Mouse (Mus musculus) embryonic facial prominence, embryonic 10.5 days (tissue): ENCODE data around the gene Sept4. TPM values are rescaled to one million over a fixed set of nuclear protein-coding genes. Genes with fewer than 3 reads are reported as not detected.

Experiments used
- DNase-seq: peaks from one replicate; pipeline ENCODE4 v3.0.0-alpha.2; 2017; ENCODE audit warnings: low spot score
- H3K27ac ChIP-seq: fragments of 300-500 bp; sonication (generic); replicated peaks from 2 replicates; pipeline ENCODE4 v1.5.1; 2016; ENCODE audit warnings: mild to moderate bottlenecking
- H3K27me3 ChIP-seq: fragments of 300-500 bp; sonication (generic); replicated peaks from 2 replicates; pipeline ENCODE4 v1.6.1; 2016; ENCODE audit warnings: low read depth, mild to moderate bottlenecking; ENCODE audit not compliant: poor library complexity, severe bottlenecking
- H3K36me3 ChIP-seq: fragments of 300-500 bp; sonication (generic); replicated peaks from 2 replicates; pipeline ENCODE4 v1.6.1; 2016; ENCODE audit warnings: mild to moderate bottlenecking, moderate library complexity
- H3K4me1 ChIP-seq: fragments of 300-500 bp; sonication (generic); 2 replicates; pipeline ENCODE4 v1.6.1; 2016
- H3K4me3 ChIP-seq: fragments of 300-500 bp; sonication (generic); 2 replicates; pipeline ENCODE4 v1.5.1; 2016; ENCODE audit warnings: mild to moderate bottlenecking, moderate library complexity
- H3K9me3 ChIP-seq: fragments of 300-500 bp; sonication (generic); 2 replicates; pipeline ENCODE4 v1.6.1; 2016; ENCODE audit warnings: mild to moderate bottlenecking
- WGBS: fragments of 180-500 bp; shearing (Covaris S2); methylation state at CpG from one replicate; pipeline ENCODE4 v1.1.7; 2016; 5-methylcytosine and 5-hydroxymethylcytosine counted together
- polyA plus RNA-seq: library from polyadenylated mRNA; unstranded; fragments of >200 nt; fragmentation: Nextera tagmentation; extraction: Ambion mirVana; gene quantifications from 2 replicates; pipeline ENCODE4 v1.2.1, GENCODE M21; 2016

The Sept4 gene
- polyA plus RNA-seq, result 4.1 and 6.1 TPM in 2 replicates

DNA sequence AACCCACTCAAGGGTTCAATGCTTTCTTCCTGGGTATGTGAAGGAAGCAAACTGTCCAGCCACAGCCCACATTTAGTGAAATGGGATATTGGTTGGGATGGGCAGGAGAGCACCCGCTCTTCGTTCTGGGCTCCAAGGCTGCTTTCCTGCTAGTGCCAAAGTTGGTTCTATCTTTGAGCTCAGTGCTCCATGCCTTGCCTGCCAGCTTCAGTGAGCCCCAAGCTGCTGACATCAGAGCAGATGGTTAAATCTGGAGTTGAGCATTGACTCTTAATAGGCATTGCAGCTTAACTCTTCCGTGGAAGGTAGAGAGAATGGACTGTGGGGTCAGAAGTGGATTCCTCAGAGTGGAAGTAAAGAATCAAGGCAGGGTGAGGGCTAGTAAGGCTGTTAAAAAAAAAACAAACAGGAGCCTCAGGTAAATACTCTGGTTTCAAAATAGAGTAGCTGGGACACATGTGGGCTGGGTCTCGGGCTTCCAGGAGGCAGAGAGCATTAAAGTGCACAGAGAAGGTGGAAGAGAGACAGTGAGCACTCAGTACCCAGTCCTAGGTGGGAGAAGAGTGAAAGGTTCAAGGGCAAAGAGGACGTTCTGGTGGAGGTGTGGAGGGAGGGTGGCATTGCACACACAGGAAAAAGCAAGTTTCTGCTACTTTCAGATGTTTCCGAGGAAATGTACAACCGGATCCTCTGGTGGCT lies at the start of gene Sept4:
Gene Sept4 (plus strand): TSS at position 649 of the 699 bp plus-strand sequence.
- H3K36me3 ChIP-seq, result no peaks in the 10 kb centered on the region
- H3K27ac ChIP-seq, result no peak within 1 kb of the TSS
- H3K4me3 ChIP-seq, result no peak within 1 kb of the TSS
- H3K9me3 ChIP-seq, result no peaks in the 10 kb centered on the region
- H3K27me3 ChIP-seq, result no peaks in the 10 kb centered on the region
- 84% methylated on average over 7 of the region's 7 CpGs for WGBS
- DNase-seq, result no peak
- peaks cover 25% of the 10 kb centered on the region for H3K4me1 ChIP-seq

DNA sequence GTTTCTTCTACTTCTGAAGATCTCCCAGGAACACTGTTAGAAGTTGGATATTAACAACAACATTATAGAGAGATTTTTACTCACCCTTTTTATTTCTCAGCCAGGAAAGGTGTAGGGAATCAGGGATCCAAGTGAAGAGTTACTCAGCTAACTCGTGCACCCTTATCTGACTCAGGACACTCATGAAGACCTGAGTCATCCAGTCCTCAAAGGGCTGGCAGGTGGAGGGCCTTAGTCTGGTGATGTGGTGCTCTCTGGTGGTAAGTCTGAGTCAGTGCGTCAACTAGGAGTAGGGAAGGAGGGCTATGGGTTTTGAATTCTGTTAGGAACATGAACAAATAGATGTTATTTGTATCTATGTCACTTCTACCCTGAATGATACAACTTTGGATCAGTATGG lies 49.4 kb upstream of the Sept4 start:
- H3K27me3 ChIP-seq, result no peaks in the 10 kb centered on the region
- no peak overlapping the region for H3K27ac ChIP-seq
- no peaks in the 10 kb centered on the region for H3K36me3 ChIP-seq
- DNase-seq, result peak; percentile 43
- H3K4me3 ChIP-seq, result no peak overlapping the region
- WGBS, result 8% methylated on average over 2 of the region's 2 CpGs
- peaks cover 15% of the 10 kb centered on the region for H3K4me1 ChIP-seq
- H3K9me3 ChIP-seq, result no peaks in the 10 kb centered on the region

DNA sequence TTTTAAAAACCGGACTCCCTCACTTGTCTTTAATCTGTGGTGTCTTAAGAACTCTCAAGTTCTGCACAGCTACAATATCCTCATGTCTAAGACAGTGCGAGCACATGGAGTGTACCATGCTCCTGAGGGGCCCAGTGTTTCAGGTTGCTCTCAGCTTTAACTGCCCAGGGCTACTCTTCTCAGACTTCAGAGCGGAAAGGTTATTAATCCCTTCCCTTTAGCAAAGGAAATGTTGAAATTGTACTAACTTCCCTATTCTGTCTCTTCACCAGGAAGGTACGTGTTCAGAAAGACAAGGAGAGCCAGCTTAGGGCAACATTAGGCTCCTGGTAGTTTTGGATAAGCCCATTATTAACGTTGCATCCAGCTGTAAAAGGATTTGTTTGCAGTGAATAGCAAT lies 45.2 kb upstream of the Sept4 start:
- no peaks in the 10 kb centered on the region for H3K36me3 ChIP-seq
- H3K27me3 ChIP-seq, result no peaks in the 10 kb centered on the region
- DNase-seq, result no peak
- H3K27ac ChIP-seq, result no peak overlapping the region
- peaks cover 20% of the 10 kb centered on the region for H3K4me1 ChIP-seq
- WGBS, result 72% methylated on average over 5 of the region's 5 CpGs
- H3K4me3 ChIP-seq, result no peak overlapping the region
- no peaks in the 10 kb centered on the region for H3K9me3 ChIP-seq

DNA sequence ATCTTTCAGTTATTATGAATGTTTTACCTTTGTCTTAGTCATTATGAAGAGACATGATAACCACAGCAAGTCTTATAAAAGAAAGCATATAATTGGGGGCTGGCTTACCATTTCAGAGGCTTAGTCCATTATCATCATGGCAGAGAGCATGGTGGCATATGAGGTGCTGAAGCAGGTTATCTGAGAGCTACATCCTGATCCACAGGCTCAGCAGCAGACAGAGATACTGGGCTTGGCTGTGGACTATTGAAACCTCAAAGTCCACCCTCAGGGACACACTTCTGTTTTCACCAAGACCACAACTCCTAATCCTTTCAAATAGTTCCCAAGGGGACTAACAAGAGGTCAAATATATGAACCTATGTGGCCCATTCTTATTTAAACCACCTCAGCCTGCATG lies 44.7 kb upstream of the Sept4 start:
- no peaks in the 10 kb centered on the region for H3K27me3 ChIP-seq
- H3K4me1 ChIP-seq, result peaks cover 20% of the 10 kb centered on the region
- H3K36me3 ChIP-seq, result no peaks in the 10 kb centered on the region

DNA sequence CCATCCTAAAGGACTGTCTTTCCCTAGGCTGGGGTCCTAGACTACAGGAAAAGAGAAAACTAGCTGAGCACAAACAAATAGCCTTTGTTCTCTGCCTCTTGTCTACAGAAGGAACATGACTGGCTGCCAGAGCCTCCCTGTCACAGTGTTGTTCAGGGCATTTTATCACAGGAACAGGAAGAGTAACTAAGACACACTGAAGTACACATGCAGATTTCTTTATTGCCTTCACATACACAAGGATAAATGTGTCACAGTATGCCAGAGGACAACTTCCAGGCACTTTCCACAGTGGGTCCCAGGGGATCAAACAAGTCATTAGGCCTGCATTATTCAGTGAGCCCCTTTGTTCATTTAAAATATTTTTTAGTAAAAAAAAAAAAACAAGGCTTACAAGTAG lies 43.9 kb upstream of the Sept4 start:
- DNase-seq, result no peak
- Histone ChIP-seq H3K27ac (no peak overlapping the region), H3K27me3 (no peaks in the 10 kb centered on the region), H3K36me3 (no peaks in the 10 kb centered on the region), H3K9me3 (no peaks in the 10 kb centered on the region), H3K4me3 (no peak overlapping the region), H3K4me1 (peaks cover 20% of the 10 kb centered on the region)

More for the DNA sequence above, 44.7 kb upstream of the Sept4 start:
- Histone ChIP-seq H3K9me3 (no peaks in the 10 kb centered on the region), H3K4me3 (no peak overlapping the region), H3K27ac (no peak overlapping the region)
- DNase-seq, result no peak

DNA sequence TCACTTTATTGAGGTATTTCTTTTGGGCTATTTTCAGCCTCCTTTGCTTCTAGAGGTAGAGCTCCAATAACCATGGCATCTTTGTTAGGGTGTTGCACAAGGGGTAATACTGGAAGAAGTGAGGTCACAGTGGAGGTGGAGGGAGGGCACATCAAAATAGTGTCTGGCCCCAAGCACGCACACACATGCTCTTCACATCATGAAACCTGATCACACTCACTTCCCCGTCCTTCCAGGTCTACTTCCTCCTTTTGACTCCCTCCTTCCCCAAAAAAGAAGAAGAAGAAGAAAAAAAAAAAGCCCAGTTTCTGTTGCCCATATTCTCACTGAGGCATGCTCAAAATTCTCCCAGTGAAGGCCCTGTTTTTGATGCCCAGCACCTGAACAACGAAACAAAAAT lies 41.3 kb upstream of the Sept4 start:
- Histone ChIP-seq H3K36me3 (no peaks in the 10 kb centered on the region), H3K27ac (no peak overlapping the region), H3K27me3 (no peaks in the 10 kb centered on the region), H3K9me3 (no peaks in the 10 kb centered on the region), H3K4me1 (peaks cover 9% of the 10 kb centered on the region), H3K4me3 (no peak overlapping the region)
- 60% methylated on average over 3 of the region's 3 CpGs for WGBS
- DNase-seq, result no peak

DNA sequence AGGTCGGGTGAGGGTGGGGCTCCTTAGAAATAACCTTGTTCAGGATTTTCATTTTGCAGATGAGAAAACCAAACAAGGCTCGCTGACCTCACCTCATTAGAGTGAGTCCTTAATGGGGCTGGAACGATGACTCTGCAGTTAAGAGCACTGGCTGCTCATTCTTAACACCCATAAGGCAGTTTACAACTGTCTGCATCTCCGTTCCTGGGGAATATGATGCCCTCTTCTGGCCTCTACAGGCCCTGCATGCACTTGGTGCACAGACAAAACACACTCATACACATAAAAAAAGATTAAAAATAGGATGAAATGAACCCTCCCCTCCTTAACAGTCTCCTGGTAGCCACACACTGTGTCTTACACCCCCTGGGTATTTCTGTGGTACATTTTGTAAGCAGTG lies 40.7 kb upstream of the Sept4 start:
- no peaks in the 10 kb centered on the region for H3K36me3 ChIP-seq
- 58% methylated on average over 4 of the region's 4 CpGs for WGBS
- peaks cover 9% of the 10 kb centered on the region for H3K4me1 ChIP-seq
- no peak for DNase-seq
- no peaks in the 10 kb centered on the region for H3K9me3 ChIP-seq
- no peak overlapping the region for H3K27ac ChIP-seq
- no peaks in the 10 kb centered on the region for H3K27me3 ChIP-seq
- H3K4me3 ChIP-seq, result no peak overlapping the region

DNA sequence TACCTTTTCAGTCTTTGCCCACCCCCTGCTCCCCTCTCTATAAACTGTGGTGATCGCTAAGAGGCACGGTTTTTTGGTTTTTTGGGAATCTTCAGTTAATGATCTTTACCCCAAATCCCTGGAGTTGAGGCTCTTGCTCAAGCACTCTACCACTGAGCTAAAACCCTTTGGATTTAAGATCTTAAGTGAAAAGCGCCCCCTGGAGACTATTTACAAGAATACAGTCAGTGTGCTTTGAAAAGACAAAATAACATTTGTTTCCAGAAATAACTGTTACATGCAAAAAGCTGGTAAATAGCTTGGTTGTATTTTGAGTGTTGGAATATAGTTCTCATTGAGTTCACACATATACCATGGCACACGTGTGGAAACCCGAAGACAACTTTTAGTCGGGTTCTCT lies 37.0 kb upstream of the Sept4 start:
- DNase-seq, result no peak
- 54% methylated on average over 6 of the region's 6 CpGs for WGBS

DNA sequence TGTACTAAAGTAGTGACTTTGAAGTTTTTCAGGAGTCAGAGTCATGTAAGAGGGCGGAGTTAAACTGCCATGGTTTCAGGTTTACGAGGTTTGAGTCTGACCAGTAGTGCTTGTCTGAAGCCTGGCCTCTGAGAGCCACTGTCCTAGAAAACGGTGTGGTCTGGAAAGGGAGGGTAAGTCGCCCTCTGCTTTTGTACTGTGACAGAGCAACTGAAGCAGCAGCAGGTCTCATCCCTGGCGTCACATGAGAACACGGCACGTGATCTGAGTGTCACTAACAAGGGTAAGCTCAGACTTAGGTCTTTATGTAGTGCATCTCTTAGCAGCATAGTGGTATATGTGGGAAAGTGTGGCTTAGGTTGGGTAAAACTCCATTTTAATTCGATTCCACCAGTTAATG lies 26.4 kb upstream of the Sept4 start:
- DNase-seq, result peak; percentile 11
- no peak overlapping the region for H3K4me3 ChIP-seq
- H3K9me3 ChIP-seq, result no peaks in the 10 kb centered on the region
- 41% methylated on average over 8 of the region's 8 CpGs for WGBS
- H3K4me1 ChIP-seq, result no peaks in the 10 kb centered on the region; the same call in 1 of the 2 replicates
- no peaks in the 10 kb centered on the region for H3K36me3 ChIP-seq
- no peaks in the 10 kb centered on the region for H3K27me3 ChIP-seq
- H3K27ac ChIP-seq, result no peak overlapping the region

More for the DNA sequence above, 37.0 kb upstream of the Sept4 start:
- Histone ChIP-seq H3K27ac (no peak overlapping the region), H3K4me1 (no peaks in the 10 kb centered on the region), H3K4me3 (no peak overlapping the region), H3K36me3 (no peaks in the 10 kb centered on the region), H3K27me3 (no peaks in the 10 kb centered on the region), H3K9me3 (no peaks in the 10 kb centered on the region)

DNA sequence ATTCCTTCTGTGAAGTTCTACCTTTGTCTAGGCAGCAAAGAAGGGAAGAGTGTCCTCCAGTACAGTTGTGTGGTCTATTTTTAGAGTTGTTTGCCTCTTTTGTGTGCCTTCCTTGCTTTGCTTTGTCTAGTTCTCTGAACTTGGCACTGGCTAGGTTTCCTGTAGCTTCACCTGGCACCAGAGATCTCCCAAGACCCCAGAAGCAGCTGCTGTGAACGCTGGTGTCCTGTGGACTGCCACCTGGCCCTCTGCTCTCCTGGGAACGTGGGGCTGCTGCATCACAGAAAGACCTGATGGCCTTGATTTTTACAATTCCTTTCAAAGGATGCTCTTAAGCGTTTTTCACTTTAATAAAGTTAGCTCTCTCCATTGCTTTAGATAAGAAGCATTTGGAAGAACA lies 25.8 kb upstream of the Sept4 start:
- Histone ChIP-seq H3K27ac (no peak overlapping the region), H3K36me3 (no peaks in the 10 kb centered on the region), H3K9me3 (no peaks in the 10 kb centered on the region), H3K4me3 (no peak overlapping the region), H3K4me1 (no peaks in the 10 kb centered on the region; the same call in 1 of the 2 replicates), H3K27me3 (no peaks in the 10 kb centered on the region)
- WGBS, result 69% methylated on average over 3 of the region's 3 CpGs
- no peak for DNase-seq

DNA sequence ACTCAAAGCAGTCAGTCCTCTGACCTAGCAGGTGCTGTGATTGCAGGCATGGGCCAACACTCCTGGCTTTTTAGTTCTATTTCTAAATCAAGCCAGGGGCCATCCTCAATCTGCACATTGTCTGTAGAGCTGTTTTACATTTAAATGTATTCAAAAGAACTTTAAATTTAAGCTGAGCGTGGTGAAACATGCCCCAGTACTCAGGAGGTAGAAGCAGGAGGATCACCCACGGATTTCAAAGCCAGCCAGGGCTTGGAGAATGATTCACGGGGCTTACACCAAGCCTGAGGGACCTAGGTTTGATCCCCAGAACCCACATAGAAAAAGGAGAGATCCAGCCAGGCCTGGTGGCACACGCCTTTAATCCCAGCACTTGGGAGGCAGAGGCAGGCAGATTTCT lies 15.4 kb upstream of the Sept4 start:
- H3K9me3 ChIP-seq, result no peaks in the 10 kb centered on the region
- H3K4me3 ChIP-seq, result no peak overlapping the region
- H3K27me3 ChIP-seq, result no peaks in the 10 kb centered on the region
- no peak overlapping the region for H3K27ac ChIP-seq
- H3K36me3 ChIP-seq, result no peaks in the 10 kb centered on the region
- no peak for DNase-seq
- peaks cover 13% of the 10 kb centered on the region for H3K4me1 ChIP-seq
- 80% methylated on average over 4 of the region's 4 CpGs for WGBS

DNA sequence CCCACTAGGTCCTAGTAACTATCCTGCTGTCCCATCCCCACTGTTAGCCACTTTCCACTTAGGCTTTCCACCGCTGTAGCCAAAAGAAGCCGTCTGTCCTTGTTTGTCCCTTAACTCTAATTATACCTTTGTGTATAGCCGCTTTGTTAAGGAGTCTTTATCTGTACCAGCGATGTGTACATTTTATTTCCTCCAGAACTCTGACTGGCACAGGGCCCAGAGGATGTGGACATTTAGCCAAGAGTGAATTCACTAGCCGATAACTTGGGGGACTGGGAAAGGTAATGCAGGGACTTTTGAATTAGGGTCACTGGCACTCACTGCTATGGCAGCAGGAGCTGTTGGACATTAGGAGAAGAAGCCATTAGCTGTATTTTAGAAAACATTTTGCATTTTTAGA lies 14.3 kb upstream of the Sept4 start:
- no peak overlapping the region for H3K27ac ChIP-seq
- WGBS, result 69% methylated on average over 5 of the region's 5 CpGs
- H3K36me3 ChIP-seq, result no peaks in the 10 kb centered on the region
- H3K27me3 ChIP-seq, result no peaks in the 10 kb centered on the region
- H3K4me1 ChIP-seq, result peaks cover 13% of the 10 kb centered on the region
- H3K9me3 ChIP-seq, result no peaks in the 10 kb centered on the region
- H3K4me3 ChIP-seq, result no peak overlapping the region
- DNase-seq, result no peak

DNA sequence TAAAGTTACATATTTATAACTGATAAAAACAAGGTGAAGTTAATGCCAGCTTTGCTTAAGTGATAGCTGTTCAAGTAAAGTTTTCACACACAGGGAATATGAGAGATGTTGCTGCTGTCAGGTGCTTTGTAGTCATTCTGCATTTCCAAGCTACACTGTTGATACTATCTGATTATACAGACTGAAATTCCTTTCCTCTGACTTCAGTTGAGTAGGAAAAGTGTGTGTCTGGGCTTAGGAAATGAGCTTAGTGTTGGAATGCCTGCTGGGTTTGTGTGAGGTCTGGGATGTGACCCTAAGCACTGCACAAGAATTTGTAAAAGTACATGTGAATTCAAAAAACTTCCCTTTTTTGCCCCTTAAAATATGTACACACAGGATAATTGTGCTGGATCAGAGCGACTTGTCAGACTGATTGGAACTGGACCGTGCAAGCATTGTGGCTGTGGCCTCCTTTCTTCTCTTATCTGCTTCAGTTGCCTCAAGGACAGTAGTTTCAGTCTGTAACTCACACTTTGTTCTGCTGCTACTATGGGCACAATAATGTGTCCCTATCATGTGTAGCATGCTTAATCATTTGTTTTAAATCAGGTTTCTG lies 13.5 kb upstream of the Sept4 start:
- Histone ChIP-seq H3K9me3 (no peaks in the 10 kb centered on the region), H3K36me3 (no peaks in the 10 kb centered on the region), H3K27me3 (no peaks in the 10 kb centered on the region), H3K4me3 (no peak overlapping the region), H3K4me1 (peaks cover 13% of the 10 kb centered on the region), H3K27ac (no peak overlapping the region)
- 70% methylated on average over 2 of the region's 2 CpGs for WGBS
- DNase-seq, result no peak
